Mouse (Mus musculus) ES-E14 (cell line): ENCODE measurements around the gene Smarcad1. TPM values are rescaled to one million over a fixed set of nuclear protein-coding genes. Genes with fewer than 3 reads are reported as not detected.

ENCODE experiments used
- DNase-seq: peaks from one replicate; pipeline ENCODE4 v3.0.0-alpha.2; 2013; ENCODE audit warnings: low read depth, low spot score
- H3K27ac ChIP-seq: 2 replicates; pipeline ENCODE4 v1.5.1; 2012; ENCODE audit warnings: low read depth, mild to moderate bottlenecking, low read length, moderate library complexity, mixed read lengths; ENCODE audit not compliant: poor library complexity, insufficient read depth, severe bottlenecking
- H3K36me3 ChIP-seq: 2 replicates; pipeline ENCODE4 v1.6.1; 2012; ENCODE audit warnings: mild to moderate bottlenecking, low read length, moderate library complexity, mixed read lengths; ENCODE audit not compliant: control insufficient read depth, poor library complexity, insufficient read depth, severe bottlenecking
- H3K4me1 ChIP-seq, 2 experiments: fragments of 150-350 bp in 1 of 2; sonication (generic) in 1 of 2; 2 replicates each; pipeline ENCODE4 v1.6.1; 2012; ENCODE audit warnings: low read length in 2 of 2, mild to moderate bottlenecking in 1 of 2, mixed read lengths in 1 of 2; ENCODE audit not compliant: control insufficient read depth in 2 of 2, insufficient read depth in 2 of 2, poor library complexity in 1 of 2
- H3K4me3 ChIP-seq, 2 experiments: fragments of 150-350 bp in 1 of 2; sonication (generic) in 1 of 2; 2 replicates each; pipeline ENCODE4 v1.5.1; 2012; ENCODE audit warnings: low read length in 2 of 2, low read depth in 1 of 2, mild to moderate bottlenecking in 1 of 2, mixed read lengths in 1 of 2; ENCODE audit not compliant: insufficient read depth in 1 of 2, poor library complexity in 1 of 2, severe bottlenecking in 1 of 2
- H3K9ac ChIP-seq: 2 replicates; pipeline ENCODE4 v1.6.1; 2012; ENCODE audit warnings: low read depth, mild to moderate bottlenecking, low read length, mixed read lengths; ENCODE audit not compliant: poor library complexity, insufficient read depth, severe bottlenecking
- H3K9me3 ChIP-seq: fragments of 150-350 bp; sonication (generic); 2 replicates; pipeline ENCODE4 v1.6.1; 2012; ENCODE audit warnings: low read depth, mild to moderate bottlenecking, low read length; ENCODE audit not compliant: control insufficient read depth, insufficient read depth
- CHD2 ChIP-seq: IDR thresholded peaks from 2 replicates; pipeline ENCODE4 v1.6.1; 2014; ENCODE audit warnings: mild to moderate bottlenecking, low read depth, low read length, inconsistent platforms
- HCFC1 ChIP-seq: IDR thresholded peaks from 2 replicates; pipeline ENCODE4 v1.6.1; 2012; ENCODE audit warnings: low read length, inconsistent platforms, borderline replicate concordance; ENCODE audit not compliant: insufficient read depth
- MAFK ChIP-seq: IDR thresholded peaks from 2 replicates; pipeline ENCODE4 v1.6.1; 2014; ENCODE audit warnings: mild to moderate bottlenecking, low read depth, low read length, inconsistent platforms; ENCODE audit not compliant: insufficient read depth
- ZC3H11A ChIP-seq: IDR thresholded peaks from 2 replicates; pipeline ENCODE4 v1.6.1; 2012; ENCODE audit warnings: low read depth, mild to moderate bottlenecking, inconsistent platforms, low read length, borderline replicate concordance
- ZNF384 ChIP-seq: IDR thresholded peaks from 2 replicates; pipeline ENCODE4 v1.6.1; 2012; ENCODE audit warnings: low read depth, low read length, inconsistent platforms
- in situ Hi-C, 2 experiments: fragments of 600-800 bp; cut with MboI; formaldehyde crosslinking; loops; one replicate each; pipeline ENCODE4 v1.15.1; 2025; ENCODE audit warnings: low sequenced_read_pairs in 2 of 2, inconsistent platforms in 1 of 2; ENCODE audit not compliant: unreplicated experiment in 2 of 2
- total RNA-seq: library from RNA; depleted of rRNA; stranded (reverse); fragments of 300-350 nt; gene quantifications from 2 replicates; pipeline ENCODE4 v1.2.3, GENCODE M21; 2012

Gene Smarcad1
- total RNA-seq, 1 experiment = 158 TPM

- in situ Hi-C loops = no loop called here
- Histone ChIP-seq H3K4me3 (no peak overlapping the region), H3K27ac (peak overlapping the region; percentile 89; the same call in 1 of the 2 replicates)
Measured at GRCm38 (mm10) chr6:65002196-65002595, 40.2 kb upstream of the Smarcad1 start.

GRCm38 (mm10) chr6:65008836-65009235 is 33.5 kb upstream of the Smarcad1 start:
- Histone ChIP-seq H3K4me3 (no peak overlapping the region), H3K9ac (no peak overlapping the region), H3K27ac (peak overlapping the region; percentile 11; the same call in 1 of the 2 replicates), H3K9me3 (no peaks in the 10 kb centered on the region), H3K36me3 (no peaks in the 10 kb centered on the region), H3K4me1 (peaks cover 3 to 4% of the 10 kb centered on the region in 2 experiments; a peak in 3 of 4 replicates)
- TF ChIP-seq CHD2 (no peak), MAFK (no peak), ZNF384 (no peak), HCFC1 (no peak), ZC3H11A (no peak)
- in situ Hi-C loops = no loop called here
- DNase-seq = no peak

More at GRCm38 (mm10) chr6:65002196-65002595, 40.2 kb upstream of the Smarcad1 start:
- 0 out of 2 replicates have a peak, but pooled peaks have one; percentile 5 for TF ChIP-seq MAFK
- TF ChIP-seq HCFC1 = no peak
- H3K9me3 ChIP-seq = no peaks in the 10 kb centered on the region
- DNase-seq = no peak
- H3K4me1 ChIP-seq = peaks cover 1 to 2% of the 10 kb centered on the region in 2 experiments; a peak in 2 of 4 replicates
- no peaks in the 10 kb centered on the region for H3K36me3 ChIP-seq
- no peak overlapping the region for H3K9ac ChIP-seq

GRCm38 (mm10) chr6:65011444-65011990 is 30.9 kb upstream of the Smarcad1 start:
- Histone ChIP-seq H3K36me3 (no peaks in the 10 kb centered on the region), H3K9me3 (no peaks in the 10 kb centered on the region), H3K4me1 (peaks cover 3 to 5% of the 10 kb centered on the region in 2 experiments; a peak in 3 of 4 replicates), H3K27ac (peak overlapping the region; percentile 99), H3K4me3 (peak overlapping the region in 1 of 2 experiments; percentile 36; a peak in 2 of 4 replicates), H3K9ac (peak overlapping the region; percentile 76; the same call in 1 of the 2 replicates)
- TF ChIP-seq MAFK (no peak), ZC3H11A (no peak), ZNF384 (no peak), CHD2 (no peak), HCFC1 (no peak)
- no peak for DNase-seq
- in situ Hi-C loops = no loop called here

- no peak for DNase-seq
- H3K4me1 ChIP-seq = peaks cover 3 to 5% of the 10 kb centered on the region in 2 experiments; a peak in 3 of 4 replicates
- in situ Hi-C loops = no loop called here
- H3K27ac ChIP-seq = peak overlapping the region; percentile 99
- H3K36me3 ChIP-seq = no peaks in the 10 kb centered on the region
- H3K9ac ChIP-seq = peak overlapping the region; percentile 76; the same call in 1 of the 2 replicates
- H3K4me3 ChIP-seq = peak overlapping the region in 1 of 2 experiments; percentile 36; a peak in 3 of 4 replicates
- H3K9me3 ChIP-seq = no peaks in the 10 kb centered on the region
- TF ChIP-seq MAFK = no peak
- TF ChIP-seq CHD2 = no peak
- TF ChIP-seq ZC3H11A = no peak
- no peak for TF ChIP-seq HCFC1
- TF ChIP-seq ZNF384 = no peak
Measured at GRCm38 (mm10) chr6:65012142-65012541, 30.2 kb upstream of the Smarcad1 start.
